Mouse (Mus musculus) liver, postnatal 0 days (tissue): ENCODE measurements around the gene 1300017J02Rik.

ENCODE experiments used
- CTCF ChIP-seq: sonication (generic); IDR thresholded peaks from 2 replicates; pipeline ENCODE4 v1.5.1; 2016; ENCODE audit warnings: antibody characterized with exemption, low read depth
- EP300 ChIP-seq: IDR thresholded peaks from 2 replicates; pipeline ENCODE4 v1.6.1; 2016; ENCODE audit warnings: antibody characterized with exemption, low read depth, mild to moderate bottlenecking

DNA sequence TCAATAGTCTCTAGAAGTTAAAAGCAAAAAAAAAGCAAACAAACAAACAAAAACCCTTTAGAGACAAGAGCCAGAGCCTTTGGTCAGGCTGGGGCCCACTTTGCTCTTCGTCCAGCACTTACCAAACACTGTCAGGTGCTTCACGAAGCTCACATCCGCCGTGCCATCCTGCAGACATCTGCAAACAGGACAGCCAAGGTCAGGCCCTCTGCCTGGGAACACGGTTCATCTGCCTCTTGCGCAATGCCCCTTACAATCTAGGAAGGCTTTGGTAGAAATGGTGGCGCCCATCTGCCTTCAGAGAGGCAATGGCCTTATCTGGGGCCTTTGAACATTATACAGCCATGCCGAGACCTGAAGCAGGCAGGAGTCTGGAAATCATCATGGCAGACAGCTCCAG, 30.1 kb downstream of the 1300017J02Rik start:
- TF ChIP-seq CTCF (no peak), EP300 (no peak)
